Mouse (Mus musculus) embryo, embryonic 10.5 days (tissue): ENCODE results near the gene Mafg.
"Not testable (repeated sequence)": the region's sequence is repeated elsewhere in the genome, so short reads cannot be mapped to it uniquely, and the experiment has no call there.

Experiments
- DNase-seq: peaks from one replicate; pipeline ENCODE4 v3.0.0-alpha.2; 2015; ENCODE audit warnings: low spot score

The Mafg gene

GRCm38 (mm10) chr11:120597240-120598235 lies 35.9 kb downstream of the Mafg start:
- DNase-seq = peak; percentile 34

GRCm38 (mm10) chr11:120588531-120588930 lies 44.9 kb downstream of the Mafg start:
- no peak for DNase-seq

- DNase-seq = no peak
These were observed 49.5 kb downstream of the Mafg start for GRCm38 (mm10) chr11:120583937-120584336.

GRCm38 (mm10) chr11:120582982-120583293 lies 50.5 kb downstream of the Mafg start:
- not testable (repeated sequence) for DNase-seq

GRCm38 (mm10) chr11:120582268-120582981 lies 51.0 kb downstream of the Mafg start:
- DNase-seq = peak; percentile 63

GRCm38 (mm10) chr11:120581490-120582267 lies 51.7 kb downstream of the Mafg start, which contains the start of gene Arhgdia:
Arhgdia (minus strand) TSS chr11:120581624.
- peak; percentile 88 for DNase-seq

- DNase-seq = peak; percentile 47
These were observed 52.5 kb downstream of the Mafg start for GRCm38 (mm10) chr11:120580871-120581331.

- no peak for DNase-seq
These were observed 53.2 kb downstream of the Mafg start for GRCm38 (mm10) chr11:120580190-120580589.

GRCm38 (mm10) chr11:120579316-120580107 lies 53.9 kb downstream of the Mafg start:
- peak; percentile 92 for DNase-seq

GRCm38 (mm10) chr11:120578694-120579243 lies 54.6 kb downstream of the Mafg start:
- DNase-seq = no peak

- DNase-seq = no peak
These were observed 55.2 kb downstream of the Mafg start for GRCm38 (mm10) chr11:120578024-120578693.

- peak; percentile 35 for DNase-seq
These were observed 56.0 kb downstream of the Mafg start for GRCm38 (mm10) chr11:120577211-120578023.

- DNase-seq = no peak
These were observed 56.9 kb downstream of the Mafg start for GRCm38 (mm10) chr11:120576365-120576981.

- DNase-seq = no peak
These were observed 57.5 kb downstream of the Mafg start for GRCm38 (mm10) chr11:120575940-120576339.
